Mouse (Mus musculus) myocyte (in vitro differentiated cells): ENCODE measurements around the gene Creb5. TPM values are rescaled to one million over a fixed set of nuclear protein-coding genes. Genes with fewer than 3 reads are reported as not detected.

Experiments
- H3K27me3 ChIP-seq: one replicate; pipeline ENCODE4 v1.6.1; 2011; ENCODE audit not compliant: control insufficient read depth, insufficient read depth, insufficient read length
- H3K36me3 ChIP-seq: one replicate; pipeline ENCODE4 v1.6.1; 2011; ENCODE audit not compliant: control insufficient read depth, insufficient read depth
- H3K4me2 ChIP-seq: one replicate; pipeline ENCODE4 v1.6.1; 2011; ENCODE audit warnings: low read depth, control low read depth
- H3K4me3 ChIP-seq: one replicate; pipeline ENCODE4 v1.5.1; 2011; ENCODE audit warnings: mild to moderate bottlenecking, control low read depth, moderate library complexity
- H3K79me2 ChIP-seq: one replicate; pipeline ENCODE4 v1.6.1; 2011; ENCODE audit not compliant: control insufficient read depth, insufficient read depth
- H3ac ChIP-seq: one replicate; pipeline ENCODE4 v1.6.1; 2011; ENCODE audit not compliant: control insufficient read depth, insufficient read length
- CEBPB ChIP-seq: IDR thresholded peaks from 2 replicates; pipeline ENCODE4 v1.6.1; 2011; ENCODE audit warnings: mild to moderate bottlenecking, moderate library complexity; ENCODE audit not compliant: poor library complexity, insufficient read depth, severe bottlenecking
- E2F4 ChIP-seq: IDR thresholded peaks from one replicate; pipeline ENCODE4 v1.6.1; 2011; ENCODE audit warnings: mild to moderate bottlenecking, control low read depth, moderate library complexity; ENCODE audit not compliant: insufficient read depth
- MAX ChIP-seq: IDR thresholded peaks from one replicate; pipeline ENCODE4 v1.6.1; 2011; ENCODE audit warnings: low read depth, mild to moderate bottlenecking, control low read depth
- MYOD1 ChIP-seq, 3 experiments: IDR thresholded peaks; one replicate each; pipeline ENCODE4 v1.6.1; 2011; ENCODE audit warnings: control low read depth in 2 of 3, low read depth in 2 of 3, mild to moderate bottlenecking in 2 of 3, moderate library complexity in 1 of 3; ENCODE audit not compliant: insufficient read length in 2 of 3, control insufficient read depth in 1 of 3
- MYOG ChIP-seq, 3 experiments: IDR thresholded peaks; one replicate each; pipeline ENCODE4 v1.6.1; 2011; ENCODE audit warnings: control low read depth in 2 of 3, low read depth in 2 of 3, mild to moderate bottlenecking in 2 of 3; ENCODE audit not compliant: insufficient read length in 2 of 3, control insufficient read depth in 1 of 3, insufficient read depth in 1 of 3
- POLR2A ChIP-seq: IDR thresholded peaks from one replicate; pipeline ENCODE4 v1.6.1; 2011; ENCODE audit warnings: low read depth, mild to moderate bottlenecking, control low read depth, moderate library complexity; ENCODE audit not compliant: insufficient read length
- POLR2AphosphoS2 ChIP-seq: IDR thresholded peaks from one replicate; pipeline ENCODE4 v1.6.1; 2011; ENCODE audit warnings: low read depth, control low read depth; ENCODE audit not compliant: insufficient read length
- REST ChIP-seq: IDR thresholded peaks from one replicate; pipeline ENCODE4 v1.6.1; 2011; ENCODE audit warnings: mild to moderate bottlenecking, control low read depth, moderate library complexity; ENCODE audit not compliant: insufficient read depth, insufficient read length
- SRF ChIP-seq: IDR thresholded peaks from one replicate; pipeline ENCODE4 v1.6.1; 2011; ENCODE audit warnings: low read depth; ENCODE audit not compliant: control insufficient read depth, insufficient read length
- TCF12 ChIP-seq: IDR thresholded peaks from one replicate; pipeline ENCODE4 v1.6.1; 2011; ENCODE audit warnings: mild to moderate bottlenecking, control low read depth; ENCODE audit not compliant: poor library complexity, insufficient read depth, severe bottlenecking
- TCF3 ChIP-seq: IDR thresholded peaks from one replicate; pipeline ENCODE4 v1.6.1; 2011; ENCODE audit warnings: low read depth, control low read depth; ENCODE audit not compliant: insufficient read length
- USF1 ChIP-seq: IDR thresholded peaks from one replicate; pipeline ENCODE4 v1.6.1; 2011; ENCODE audit warnings: low read depth, mild to moderate bottlenecking, control low read depth, moderate library complexity
- polyA plus RNA-seq: library from polyadenylated mRNA; unstranded; fragments of >200 nt; fragmentation: generic; extraction: Trizol; gene quantifications from one replicate; pipeline ENCODE4 v1.2.1, GENCODE M21; 2012; ENCODE audit warnings: missing spikeins

Creb5 gene
- polyA plus RNA-seq, 1 experiment: 1.4 TPM

DNA sequence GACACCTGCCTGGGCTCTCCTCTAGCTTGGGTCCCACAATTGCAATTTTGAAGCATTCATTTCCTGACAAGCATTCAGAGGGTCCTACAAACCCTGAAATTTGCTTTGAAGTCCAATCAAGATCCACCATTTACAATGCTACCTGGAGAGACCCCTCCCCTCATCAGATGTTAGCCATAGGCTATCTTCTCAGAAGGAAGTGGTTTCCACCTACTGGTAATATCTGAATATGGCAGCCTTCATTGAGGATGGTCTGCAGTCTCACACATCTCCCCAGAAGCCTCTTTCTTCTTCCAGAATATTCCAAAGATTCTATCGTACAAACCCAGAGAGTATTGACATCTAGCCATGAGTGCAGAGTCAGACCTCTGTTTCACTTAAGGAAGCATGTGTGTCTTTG, 362.7 kb downstream of the Creb5 start:
- Histone ChIP-seq H3K79me2 (no peaks in the 10 kb centered on the region), H3ac (no peak overlapping the region), H3K36me3 (no peaks in the 10 kb centered on the region), H3K4me2 (no peak overlapping the region), H3K4me3 (no peak overlapping the region), H3K27me3 (no peaks in the 10 kb centered on the region)
- TF ChIP-seq TCF3: no peak

DNA sequence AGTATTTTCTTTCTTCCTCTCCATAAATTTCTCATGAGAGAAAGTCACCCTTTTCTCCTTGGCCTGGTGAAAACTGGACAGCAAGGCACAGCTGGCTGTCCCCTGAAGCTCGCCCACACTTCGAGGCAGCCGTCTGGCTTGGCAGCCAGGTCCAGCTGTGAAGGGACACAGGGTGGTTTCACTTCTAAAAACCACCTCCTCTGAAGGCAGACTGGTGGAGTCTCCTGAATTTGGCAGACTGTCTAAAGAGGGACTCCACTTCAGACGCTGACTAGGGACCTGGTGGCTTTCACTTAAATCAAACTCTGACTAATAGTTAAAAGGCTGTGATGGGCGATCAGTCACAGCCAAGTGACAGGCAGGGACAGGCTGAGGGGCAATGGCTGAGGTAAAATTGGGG, 365.6 kb downstream of the Creb5 start:
- no peak overlapping the region for H3K4me2 ChIP-seq
- H3K79me2 ChIP-seq: no peaks in the 10 kb centered on the region
- H3K27me3 ChIP-seq: no peaks in the 10 kb centered on the region
- no peaks in the 10 kb centered on the region for H3K36me3 ChIP-seq
- H3K4me3 ChIP-seq: no peak overlapping the region
- TF ChIP-seq MYOD1 (IDR thresholded peaks at IDR 0.05; ENCODE audit: control insufficient read depth in 1 of 3, insufficient read length in 2 of 3, low read depth in 2 of 3) (peak in 2 of 3 experiments; percentile 24 to 58), SRF (no peak), REST (no peak), POLR2A (no peak)
- no peak overlapping the region for H3ac ChIP-seq

DNA sequence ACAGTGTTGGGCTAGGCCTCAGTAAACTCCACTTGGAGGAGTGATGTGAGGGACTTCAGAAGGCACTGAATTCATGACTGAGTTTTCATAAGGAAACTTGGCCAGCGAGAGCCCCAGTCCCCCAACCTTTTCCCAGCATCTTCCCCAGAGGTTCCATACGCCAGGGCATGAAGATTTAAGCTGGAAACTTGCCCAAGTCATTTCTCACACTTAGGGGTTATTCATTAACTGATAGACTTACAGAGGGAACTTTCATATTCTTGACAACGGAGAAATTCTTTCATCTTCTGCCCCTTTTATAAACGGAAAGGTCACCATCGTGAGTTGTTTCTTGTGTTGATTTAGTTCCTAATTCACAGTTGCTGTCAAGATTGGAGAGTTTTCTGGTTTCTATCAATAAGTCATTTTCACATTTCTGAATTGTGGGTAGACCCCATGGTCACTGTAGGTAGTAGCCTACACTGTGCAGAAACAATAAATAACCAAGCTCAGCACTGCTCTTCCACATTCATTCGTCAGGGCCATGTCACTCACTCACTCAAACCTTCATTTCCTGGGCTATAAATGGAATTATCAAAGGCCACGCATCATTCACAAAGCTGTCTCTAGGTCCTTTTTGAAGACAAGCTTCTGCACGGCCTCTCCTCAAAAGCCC, 366.8 kb downstream of the Creb5 start:
- Histone ChIP-seq H3K36me3 (no peaks in the 10 kb centered on the region), H3ac (no peak overlapping the region), H3K4me3 (no peak overlapping the region), H3K27me3 (no peaks in the 10 kb centered on the region), H3K4me2 (peak overlapping the region; percentile 68), H3K79me2 (no peaks in the 10 kb centered on the region)
- no peak for TF ChIP-seq TCF12
- no peak for TF ChIP-seq MYOD1 (IDR thresholded peaks at IDR 0.05; ENCODE audit: control insufficient read depth in 1 of 3, insufficient read length in 2 of 3, low read depth in 2 of 3)
- no peak for TF ChIP-seq POLR2A
- no peak for TF ChIP-seq MAX
- no peak for TF ChIP-seq E2F4
- no peak for TF ChIP-seq TCF3
- TF ChIP-seq REST: no peak

DNA sequence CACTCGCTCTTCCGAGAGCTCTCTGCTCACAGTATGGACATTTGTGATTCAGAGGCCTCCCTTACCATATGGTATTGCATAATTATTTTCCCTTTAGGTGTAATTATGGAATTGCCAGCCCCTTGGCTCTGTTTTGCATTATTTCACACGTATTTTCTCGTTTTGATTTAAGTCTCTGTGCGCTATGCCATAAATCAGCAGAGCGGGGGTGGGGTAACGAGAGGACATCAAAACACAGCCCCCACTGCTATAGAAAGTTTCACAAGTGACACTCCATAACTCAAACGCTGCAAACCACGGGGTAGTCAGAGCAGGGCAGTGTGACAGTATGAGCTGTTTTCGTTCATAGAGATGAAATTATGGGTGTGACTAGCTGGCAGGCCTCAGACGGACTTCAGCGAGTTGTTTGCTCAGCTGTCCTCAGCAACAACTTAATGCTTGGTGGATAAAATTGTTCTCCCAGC, 367.3 kb downstream of the Creb5 start:
- no peaks in the 10 kb centered on the region for H3K27me3 ChIP-seq
- H3K36me3 ChIP-seq: no peaks in the 10 kb centered on the region
- peak overlapping the region; percentile 68 for H3K4me2 ChIP-seq
- H3K4me3 ChIP-seq: no peak overlapping the region
- H3K79me2 ChIP-seq: no peaks in the 10 kb centered on the region
- TF ChIP-seq CEBPB (no peak), USF1 (no peak), MYOD1 (IDR thresholded peaks at IDR 0.05; ENCODE audit: control insufficient read depth in 1 of 3, insufficient read length in 2 of 3, low read depth in 2 of 3) (peak; percentile 77 to 90 (median 86)), REST (no peak), TCF12 (peak; percentile 34), POLR2A (no peak), MYOG (IDR thresholded peaks at IDR 0.05; ENCODE audit: control insufficient read depth in 1 of 3, insufficient read depth in 1 of 3, insufficient read length in 2 of 3, low read depth in 2 of 3) (peak in 2 of 3 experiments; percentile 34 to 51), E2F4 (no peak), MAX (no peak), POLR2AphosphoS2 (no peak), TCF3 (no peak), SRF (no peak)
- no peak overlapping the region for H3ac ChIP-seq

DNA sequence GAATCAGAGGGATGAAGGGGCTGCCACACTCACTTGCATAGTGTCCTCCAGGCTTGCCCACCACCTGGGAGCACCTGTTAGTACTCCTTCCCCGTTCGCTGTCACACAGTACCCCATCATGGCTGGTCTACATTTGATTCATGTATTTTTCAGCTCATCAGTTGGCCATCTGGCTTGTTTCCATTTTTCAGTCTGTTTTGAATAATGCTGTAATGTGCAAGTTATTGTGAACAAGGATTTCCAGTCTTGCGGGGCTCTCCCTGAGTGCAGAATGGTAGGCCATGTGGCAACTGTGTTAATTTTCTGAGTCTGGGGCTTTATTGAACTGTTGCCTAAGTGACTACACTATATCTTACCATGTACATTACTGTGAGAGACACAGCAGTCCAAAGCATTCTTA, 369.4 kb downstream of the Creb5 start:
- Histone ChIP-seq H3K79me2 (no peaks in the 10 kb centered on the region), H3ac (no peak overlapping the region), H3K4me2 (no peak overlapping the region), H3K4me3 (no peak overlapping the region), H3K36me3 (no peaks in the 10 kb centered on the region), H3K27me3 (no peaks in the 10 kb centered on the region)
- TF ChIP-seq TCF12 (no peak), USF1 (no peak), REST (no peak), POLR2A (no peak), MAX (no peak), MYOD1 (IDR thresholded peaks at IDR 0.05; ENCODE audit: control insufficient read depth in 1 of 3, insufficient read length in 2 of 3, low read depth in 2 of 3) (no peak), POLR2AphosphoS2 (no peak), MYOG (IDR thresholded peaks at IDR 0.05; ENCODE audit: control insufficient read depth in 1 of 3, insufficient read depth in 1 of 3, insufficient read length in 2 of 3, low read depth in 2 of 3) (no peak), CEBPB (no peak)
